Mouse (Mus musculus) left cerebral cortex, postnatal 14 days (tissue): ENCODE results near the gene Rpf2. TPM values are rescaled to one million over a fixed set of nuclear protein-coding genes. Genes with fewer than 3 reads are reported as not detected.
A peak's percentile ranks its signal among the peaks of the same experiment; 100 is the strongest.

ENCODE experiments used
- DNase-seq, 2 experiments: peaks; one replicate each; pipeline ENCODE4 v3.0.0; 2021 to 2022; ENCODE audit warnings: low spot score in 2 of 2, mixed read lengths in 1 of 2
- intact Hi-C: fragments of 180-260 bp; cut with DNase I; formaldehyde crosslinking; loops from one replicate; pipeline ENCODE4 v1.15.1; 2025
- total RNA-seq, 2 experiments: library from RNA; stranded (reverse); gene quantifications; 2 replicates each; pipeline ENCODE4 v1.2.3; 2021

Gene Rpf2
- total RNA-seq, 2 experiments from 2014 or later, result 20.4 to 25.6 TPM

- intact Hi-C loops, result loop anchor here (2.0 kb wide), 1 partner anchor 267 kb away; no protein-coding TSS in a partner anchor
- peak; percentile 94 to 95 for DNase-seq
Measured at GRCm38 (mm10) chr10:40257414-40258255, 10.8 kb upstream of the Rpf2 start, which contains the start of gene Gtf3c6. TSS of gene Gtf3c6 (minus strand) at chr10:40258108.

- DNase-seq, result peak; percentile 45 to 49
- intact Hi-C loops, result no loop called here
Measured at GRCm38 (mm10) chr10:40256716-40257115, 9.9 kb upstream of the Rpf2 start.

- no peak for DNase-seq
- intact Hi-C loops, result no loop called here
Measured at GRCm38 (mm10) chr10:40250969-40251368, 4.1 kb upstream of the Rpf2 start.

- DNase-seq, result peak in 1 of 2 experiments; percentile 27
- intact Hi-C loops, result no loop called here
Measured at GRCm38 (mm10) chr10:40249625-40250024, 2.8 kb upstream of the Rpf2 start.

GRCm38 (mm10) chr10:40247166-40247716 lies 405 bp upstream of the Rpf2 start:
- peak in 1 of 2 experiments; percentile 9 for DNase-seq
- intact Hi-C loops, result no loop called here

- intact Hi-C loops, result no loop called here
- DNase-seq, result no peak
Measured at GRCm38 (mm10) chr10:40237826-40238225, 9.0 kb downstream of the Rpf2 start.

GRCm38 (mm10) chr10:40233241-40233640 lies 13.6 kb downstream of the Rpf2 start:
- DNase-seq, result no peak
- intact Hi-C loops, result no loop called here

GRCm38 (mm10) chr10:40232442-40232841 lies 14.4 kb downstream of the Rpf2 start:
- intact Hi-C loops, result no loop called here
- DNase-seq, result no peak

- intact Hi-C loops, result no loop called here
- no peak for DNase-seq
Measured at GRCm38 (mm10) chr10:40229725-40230124, 17.1 kb downstream of the Rpf2 start.

GRCm38 (mm10) chr10:40227660-40228303 lies 19.1 kb downstream of the Rpf2 start:
- DNase-seq, result no peak
- intact Hi-C loops, result no loop called here

GRCm38 (mm10) chr10:40218874-40219273 lies 28.0 kb downstream of the Rpf2 start:
- intact Hi-C loops, result no loop called here
- no peak for DNase-seq

- intact Hi-C loops, result loop anchor here (1.0 to 2.0 kb wide), 2 partner anchors 159 to 254 kb away; no protein-coding TSS in a partner anchor
Measured at GRCm38 (mm10) chr10:40212443-40213169, 34.2 kb downstream of the Rpf2 start.

GRCm38 (mm10) chr10:40195001-40195400 lies 51.8 kb downstream of the Rpf2 start:
- intact Hi-C loops, result no loop called here
- no peak for DNase-seq

More at GRCm38 (mm10) chr10:40212443-40213169, 34.2 kb downstream of the Rpf2 start:
- peak; percentile 94 to 97 for DNase-seq

- DNase-seq, result no peak
- intact Hi-C loops, result no loop called here
Measured at GRCm38 (mm10) chr10:40192010-40192935, 54.6 kb downstream of the Rpf2 start.

- intact Hi-C loops, result no loop called here
- DNase-seq, result no peak
Measured at GRCm38 (mm10) chr10:40191338-40191979, 55.4 kb downstream of the Rpf2 start.

GRCm38 (mm10) chr10:40190871-40191270 lies 56.0 kb downstream of the Rpf2 start:
- DNase-seq, result no peak
- intact Hi-C loops, result no loop called here

- intact Hi-C loops, result no loop called here
- no peak for DNase-seq
Measured at GRCm38 (mm10) chr10:40189689-40190088, 57.1 kb downstream of the Rpf2 start.

GRCm38 (mm10) chr10:40188831-40189230 lies 58.0 kb downstream of the Rpf2 start:
- DNase-seq, result no peak
- intact Hi-C loops, result no loop called here
